ENCODE assay signal across 8 mouse cellular contexts in the genomic region with DNA sequence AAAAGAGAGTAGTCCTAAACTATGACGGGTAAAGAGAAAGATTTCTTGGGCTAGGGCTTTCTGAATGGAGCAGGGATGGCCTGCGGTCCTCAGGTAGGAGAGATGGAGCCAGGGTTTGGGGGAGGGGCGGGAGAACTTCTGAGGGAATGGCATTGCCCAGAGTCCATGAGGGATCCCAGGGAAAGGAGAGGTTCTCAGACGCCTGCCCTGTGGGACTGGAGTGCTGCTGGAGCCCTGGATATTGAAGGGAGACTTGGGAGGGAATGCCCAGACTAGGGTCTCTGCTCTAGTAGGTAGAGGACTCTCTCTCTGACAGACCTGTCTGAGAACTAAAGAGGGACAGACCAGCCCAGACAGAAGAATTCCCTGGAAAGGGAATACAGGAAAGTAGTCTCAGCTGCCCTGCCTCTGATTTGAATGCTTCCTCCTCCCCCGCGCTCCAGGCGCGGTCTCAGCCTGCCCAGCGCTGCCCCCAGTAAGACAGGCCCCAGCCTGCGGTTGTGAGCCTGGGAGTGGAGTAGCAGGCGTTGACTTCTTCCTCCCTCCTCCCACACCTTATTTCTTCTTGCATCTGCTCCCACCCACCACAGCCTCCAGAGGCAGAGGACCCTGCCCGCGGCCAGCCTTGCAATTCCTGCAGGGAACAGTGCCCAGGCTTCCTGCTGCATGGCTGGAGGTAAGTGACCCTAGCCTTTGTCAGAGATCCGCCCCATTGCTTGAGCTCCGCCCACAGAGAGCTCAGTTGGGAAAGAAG. TPM values are rescaled to one million over a fixed set of nuclear protein-coding genes. Genes with fewer than 3 reads are reported as not detected.
DNase-seq lines count a peak whose midpoint lies in the region; ATAC-seq and TF ChIP-seq lines count a peak whose summit lies in the region.

No protein-coding gene starts in this region.

- H3ac ChIP-seq in myocyte (ENCODE audit: control insufficient read depth, insufficient read length), result no peak overlapping the region

- H3K9ac ChIP-seq in forebrain, embryonic 11.5 days (ENCODE audit: low read length), result no peak overlapping the region
- no peak overlapping the region for H3K9ac ChIP-seq in hindbrain, embryonic 11.5 days (ENCODE audit: low read depth, low read length)
- no peak overlapping the region for H3K9ac ChIP-seq in limb, embryonic 15.5 days

- no peak overlapping the region for H3K4me3 ChIP-seq in forebrain, embryonic 11.5 days (ENCODE audit: low read depth, low read length)
- H3K4me3 ChIP-seq in hindbrain, embryonic 11.5 days (ENCODE audit: low read depth, low read length), result no peak overlapping the region
- peak overlapping the region; percentile 49 for H3K4me3 ChIP-seq in limb, embryonic 15.5 days
- H3K4me3 ChIP-seq in myocyte, result peak overlapping the region; percentile 22

- peak; percentile 58 for ATAC-seq in forebrain, embryonic 11.5 days (replicated peaks; ENCODE audit: low FRiP score)
- peak; percentile 63; the same call in 1 of the 2 replicates for ATAC-seq in hindbrain, embryonic 11.5 days (ENCODE audit: low FRiP score)
- ATAC-seq in limb, embryonic 15.5 days (ENCODE audit: insufficient number of reproducible peaks, low FRiP score, low TSS enrichment, low read depth), result no peak

- WGBS in forebrain, embryonic 11.5 days, result 21% methylated on average over 13 of the region's 15 CpGs
- 16% methylated on average over 10 of the region's 15 CpGs for WGBS in hindbrain, embryonic 11.5 days
- 28% methylated on average over 12 of the region's 15 CpGs for WGBS in limb, embryonic 15.5 days

- H3K9me3 ChIP-seq in forebrain, embryonic 11.5 days (ENCODE audit: control insufficient read depth, low read length), result no peaks in the 10 kb centered on the region
- H3K9me3 ChIP-seq in hindbrain, embryonic 11.5 days (ENCODE audit: control insufficient read depth, low read length), result no peaks in the 10 kb centered on the region
- no peaks in the 10 kb centered on the region for H3K9me3 ChIP-seq in limb, embryonic 15.5 days

- H3K79me2 ChIP-seq in myocyte (ENCODE audit: control insufficient read depth, insufficient read depth), result no peaks in the 10 kb centered on the region

- no peaks in the 10 kb centered on the region for H3K27me3 ChIP-seq in forebrain, embryonic 11.5 days (ENCODE audit: control insufficient read depth, insufficient read depth, low read length)
- H3K27me3 ChIP-seq in hindbrain, embryonic 11.5 days (ENCODE audit: control insufficient read depth, insufficient read depth, low read length), result no peaks in the 10 kb centered on the region
- H3K27me3 ChIP-seq in limb, embryonic 15.5 days, result no peaks in the 10 kb centered on the region
- no peaks in the 10 kb centered on the region for H3K27me3 ChIP-seq in myocyte (ENCODE audit: control insufficient read depth, insufficient read depth, insufficient read length)

- no peak overlapping the region for H3K27ac ChIP-seq in forebrain, embryonic 11.5 days (ENCODE audit: low read depth, low read length)
- H3K27ac ChIP-seq in hindbrain, embryonic 11.5 days (ENCODE audit: low read depth, low read length), result no peak overlapping the region
- peak overlapping the region; percentile 68 for H3K27ac ChIP-seq in limb, embryonic 15.5 days

- no peaks in the 10 kb centered on the region for H3K4me1 ChIP-seq in forebrain, embryonic 11.5 days (replicated peaks; ENCODE audit: control insufficient read depth, insufficient read depth, low read length)
- H3K4me1 ChIP-seq in hindbrain, embryonic 11.5 days (replicated peaks; ENCODE audit: control insufficient read depth, insufficient read depth, low read length), result no peaks in the 10 kb centered on the region
- peaks cover 6% of the 10 kb centered on the region; the same call in 1 of the 2 replicates for H3K4me1 ChIP-seq in limb, embryonic 15.5 days

- no peaks in the 10 kb centered on the region for H3K36me3 ChIP-seq in forebrain, embryonic 11.5 days (ENCODE audit: control insufficient read depth, insufficient read depth, low read length)
- no peaks in the 10 kb centered on the region for H3K36me3 ChIP-seq in hindbrain, embryonic 11.5 days (ENCODE audit: control insufficient read depth, insufficient read depth, low read length)
- no peaks in the 10 kb centered on the region for H3K36me3 ChIP-seq in limb, embryonic 15.5 days
- H3K36me3 ChIP-seq in myocyte (ENCODE audit: control insufficient read depth, insufficient read depth), result no peaks in the 10 kb centered on the region

- no peak for TF ChIP-seq POLR2A in myocyte (IDR thresholded peaks at IDR 0.05; ENCODE audit: insufficient read length, low read depth)

- peak overlapping the region; percentile 21; the same call in 1 of the 2 replicates for H3K4me2 ChIP-seq in forebrain, embryonic 11.5 days (ENCODE audit: low read depth, low read length, severe bottlenecking)
- H3K4me2 ChIP-seq in hindbrain, embryonic 11.5 days (replicated peaks; ENCODE audit: low read depth, low read length), result peak overlapping the region; percentile 11; the same call in 1 of the 2 replicates
- peak overlapping the region; percentile 50 for H3K4me2 ChIP-seq in limb, embryonic 15.5 days
- peak overlapping the region; percentile 75 for H3K4me2 ChIP-seq in myocyte (ENCODE audit: low read depth)

- peak; percentile 72 for DNase-seq in adrenal gland, adult 2 months
- DNase-seq in adrenal gland, adult 8-10 months, result no peak
- DNase-seq in forebrain, embryonic 11.5 days (ENCODE audit: low spot score), result no peak
- DNase-seq in hindbrain, embryonic 11.5 days (ENCODE audit: low spot score), result no peak
- no peak for DNase-seq in cerebellum, postnatal 25 days
- no peak for DNase-seq in spleen, postnatal 4 days (ENCODE audit: low spot score in 2 of 2)

TF ChIP-seq in myocyte, 11 proteins besides CTCF, POLR2A, EP300 and RAD21:
- no peak for TF ChIP-seq REST (IDR thresholded peaks at IDR 0.05; ENCODE audit: insufficient read depth, insufficient read length)
- no peak for TF ChIP-seq SRF (IDR thresholded peaks at IDR 0.05; ENCODE audit: control insufficient read depth, insufficient read length, low read depth)

RNA-seq across cellular contexts. Expression of gene Prickle3, which starts 1.1 kb away (rescaled TPM):
- 10 to 100 TPM in 1 of 2 experiments, 1 to 10 TPM in 1; 10.0 to 12.3 TPM for total RNA-seq in adrenal gland, adult 2 months (2021)
- 46.0 and 46.4 TPM in 2 replicates for polyA plus RNA-seq in adrenal gland, adult 2 months (2012; rRNA removed)
- 10 to 100 TPM in 3 of 4 experiments, 1 to 10 TPM in 1; 9.6 to 14.5 (median 12.8) TPM for total RNA-seq in adrenal gland, adult 8-10 months (2022)
- polyA plus RNA-seq in forebrain, embryonic 11.5 days (2014; fragmentation: Nextera tagmentation; extraction: Ambion mirVana), result 2.6 and 2.9 TPM in 2 replicates
- polyA plus RNA-seq in hindbrain, embryonic 11.5 days (2014; fragmentation: Nextera tagmentation; extraction: Ambion mirVana), result 1.9 and 2.5 TPM in 2 replicates
- polyA plus RNA-seq in limb, embryonic 15.5 days (2015; fragmentation: Nextera tagmentation; extraction: Ambion mirVana), result 17.7 and 18.1 TPM in 2 replicates
- polyA plus RNA-seq in myocyte (2012; fragmentation: generic; extraction: Trizol), result 3.8 TPM

RNA-seq across cellular contexts. Expression of gene Plp2, which starts 13.0 kb away (rescaled TPM):
- 10 to 100 TPM; 72.7 to 93.7 TPM for total RNA-seq in adrenal gland, adult 2 months (2021)
- 87.0 and 88.3 TPM in 2 replicates for polyA plus RNA-seq in adrenal gland, adult 2 months (2012; rRNA removed)
- 10 to 100 TPM; 57.7 to 99.2 (median 78.7) TPM for total RNA-seq in adrenal gland, adult 8-10 months (2022)
- polyA plus RNA-seq in forebrain, embryonic 11.5 days (2014; fragmentation: Nextera tagmentation; extraction: Ambion mirVana), result 54.0 and 64.5 TPM in 2 replicates
- 45.7 and 49.3 TPM in 2 replicates for polyA plus RNA-seq in hindbrain, embryonic 11.5 days (2014; fragmentation: Nextera tagmentation; extraction: Ambion mirVana)
- polyA plus RNA-seq in limb, embryonic 15.5 days (2015; fragmentation: Nextera tagmentation; extraction: Ambion mirVana), result 205 and 217 TPM in 2 replicates
- polyA plus RNA-seq in myocyte (2012; fragmentation: generic; extraction: Trizol), result 294 TPM

RNA-seq across cellular contexts. Expression of gene Syp, which starts 19.9 kb away (rescaled TPM):
- total RNA-seq in adrenal gland, adult 2 months (2021), result 10 to 100 TPM; 34.3 to 81.7 TPM
- 20.4 and 21.6 TPM in 2 replicates for polyA plus RNA-seq in adrenal gland, adult 2 months (2012; rRNA removed)
- total RNA-seq in adrenal gland, adult 8-10 months (2022), result 100 to 1,000 TPM in 1 of 4 experiments, 10 to 100 TPM in 3; 71.5 to 122 (median 80.3) TPM
- polyA plus RNA-seq in forebrain, embryonic 11.5 days (2014; fragmentation: Nextera tagmentation; extraction: Ambion mirVana), result 12.3 and 12.6 TPM in 2 replicates
- polyA plus RNA-seq in hindbrain, embryonic 11.5 days (2014; fragmentation: Nextera tagmentation; extraction: Ambion mirVana), result 13.9 and 14.5 TPM in 2 replicates
- polyA plus RNA-seq in limb, embryonic 15.5 days (2015; fragmentation: Nextera tagmentation; extraction: Ambion mirVana), result 1.4 and 1.7 TPM in 2 replicates
- 0.54 TPM for polyA plus RNA-seq in myocyte (2012; fragmentation: generic; extraction: Trizol)

RNA-seq across cellular contexts. Expression of gene Magix, which starts 22.8 kb away (rescaled TPM):
- total RNA-seq in adrenal gland, adult 2 months (2021), result under 1 TPM; 0.35 to 0.76 TPM
- polyA plus RNA-seq in adrenal gland, adult 2 months (2012; rRNA removed), result 0.77 and 2.5 TPM in 2 replicates
- total RNA-seq in adrenal gland, adult 8-10 months (2022), result under 1 TPM; 0.31 to 0.67 (median 0.45) TPM
- polyA plus RNA-seq in forebrain, embryonic 11.5 days (2014; fragmentation: Nextera tagmentation; extraction: Ambion mirVana), result 0.47 TPM in 1 of 2 replicates, not detected in the other
- 0.07 and 0.25 TPM in 2 replicates for polyA plus RNA-seq in hindbrain, embryonic 11.5 days (2014; fragmentation: Nextera tagmentation; extraction: Ambion mirVana)
- 0.47 and 1.1 TPM in 2 replicates for polyA plus RNA-seq in limb, embryonic 15.5 days (2015; fragmentation: Nextera tagmentation; extraction: Ambion mirVana)
- polyA plus RNA-seq in myocyte (2012; fragmentation: generic; extraction: Trizol), result 0.05 TPM

RNA-seq across cellular contexts. Expression of gene Gpkow, which starts 38.7 kb away (rescaled TPM):
- 10 to 100 TPM; 55.7 to 58.4 TPM for total RNA-seq in adrenal gland, adult 2 months (2021)
- polyA plus RNA-seq in adrenal gland, adult 2 months (2012; rRNA removed), result 4.2 and 5.4 TPM in 2 replicates
- 10 to 100 TPM; 57.1 to 76.9 (median 64.6) TPM for total RNA-seq in adrenal gland, adult 8-10 months (2022)
- polyA plus RNA-seq in forebrain, embryonic 11.5 days (2014; fragmentation: Nextera tagmentation; extraction: Ambion mirVana), result 44.6 and 47.0 TPM in 2 replicates
- 35.6 and 47.7 TPM in 2 replicates for polyA plus RNA-seq in hindbrain, embryonic 11.5 days (2014; fragmentation: Nextera tagmentation; extraction: Ambion mirVana)
- polyA plus RNA-seq in limb, embryonic 15.5 days (2015; fragmentation: Nextera tagmentation; extraction: Ambion mirVana), result 36.6 and 40.3 TPM in 2 replicates
- polyA plus RNA-seq in myocyte (2012; fragmentation: generic; extraction: Trizol), result 17.1 TPM

Comparison
In these comparisons a context has a peak if more than half of its experiments do, and no peak if none do; other contexts are left out.
1. H3K4me2 ChIP-seq: peak in every context shown above with its lines; median percentile 75 in myocyte; 50 in limb, embryonic 15.5 days; 21 in forebrain, embryonic 11.5 days; 11 in hindbrain, embryonic 11.5 days.
2. H3K4me3 ChIP-seq: peak in limb, embryonic 15.5 days (single experiment) and myocyte (single experiment); none in forebrain, embryonic 11.5 days (single experiment) and hindbrain, embryonic 11.5 days (single experiment).